Mouse (Mus musculus): Measurements from ENCODE around the gene Rimkla. TPM values are rescaled to one million over a fixed set of nuclear protein-coding genes. Genes with fewer than 3 reads are reported as not detected.

Gene Rimkla
- polyA plus RNA-seq (2012; rRNA removed) = 0.82 and 0.93 TPM in 2 replicates

DNA sequence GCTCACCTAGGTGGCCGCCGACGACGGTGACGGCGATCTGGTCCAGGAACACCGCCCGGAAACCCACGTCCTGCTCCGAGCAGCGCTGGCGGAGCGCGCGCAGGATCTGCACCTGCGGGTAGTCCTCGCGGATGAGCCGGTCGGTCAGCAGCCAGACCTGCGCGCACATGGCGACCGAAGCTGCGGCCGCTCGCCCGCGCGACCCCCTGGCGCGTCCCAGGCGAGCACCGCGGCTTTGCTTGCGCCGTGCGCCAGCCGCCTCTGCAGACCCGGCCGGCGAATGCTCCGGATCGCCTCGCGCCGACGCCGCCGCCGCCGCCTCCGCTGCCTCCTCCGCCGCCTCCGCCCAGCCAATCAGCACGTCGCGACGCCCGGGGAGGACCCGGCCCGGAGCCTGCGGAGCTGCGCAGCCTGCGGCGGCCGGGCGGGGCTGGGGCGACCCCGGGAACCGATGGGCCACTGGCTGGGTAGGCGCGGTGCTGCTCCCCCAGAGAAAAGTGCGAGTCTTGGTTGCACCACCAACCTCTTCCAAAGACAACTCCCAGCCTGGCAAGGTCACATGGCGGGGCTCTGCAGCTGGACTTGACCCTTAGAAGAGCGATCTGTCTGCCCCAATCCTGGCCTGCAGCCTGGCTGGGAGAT lies at the start of gene Rimkla:
Gene Rimkla (minus strand): TSS at position 338 of the 642 bp plus-strand sequence.

DNA sequence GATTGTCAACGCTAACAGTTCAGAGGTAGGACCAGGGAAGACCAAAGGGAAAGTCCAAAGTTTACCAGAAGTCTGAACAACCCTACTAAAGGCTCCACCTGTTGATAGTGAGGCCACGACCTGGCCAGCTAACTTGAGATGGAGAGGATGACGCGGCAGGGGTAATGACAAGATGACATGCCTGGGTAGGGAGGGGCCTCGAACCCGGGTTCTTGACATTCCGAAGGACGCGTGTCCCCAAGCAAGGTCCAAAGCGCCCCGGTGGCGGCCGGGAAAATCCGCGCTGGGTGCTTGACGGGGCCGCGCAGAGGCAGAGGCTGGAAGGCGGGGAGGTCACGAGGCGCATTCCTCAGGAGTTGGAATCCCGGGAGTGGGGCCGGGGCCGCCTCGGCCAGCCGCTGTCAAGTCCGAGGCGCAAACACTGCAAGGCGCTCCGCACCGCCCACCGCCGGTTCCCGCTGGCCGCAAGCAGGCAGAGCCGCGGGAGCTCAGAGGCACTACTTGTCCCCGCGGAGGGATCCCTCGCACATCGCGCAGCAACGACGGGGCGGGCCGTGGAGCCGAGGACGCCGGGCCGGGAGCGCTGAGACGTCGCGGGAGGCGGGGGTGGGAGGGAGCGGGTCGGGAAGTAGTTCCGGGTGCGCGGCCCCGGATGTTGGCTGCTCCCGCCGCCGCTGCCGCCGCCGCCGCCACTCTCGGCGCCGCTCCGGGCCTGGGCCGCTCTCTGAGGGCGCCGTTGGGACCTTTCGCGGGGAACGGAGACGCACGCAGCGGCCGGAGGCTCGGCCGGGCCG lies 46.8 kb upstream of the Rimkla start, which contains the start of gene Frg2f1:
Gene Frg2f1 (minus strand): TSS at position 499 of the 794 bp plus-strand sequence.

DNA sequence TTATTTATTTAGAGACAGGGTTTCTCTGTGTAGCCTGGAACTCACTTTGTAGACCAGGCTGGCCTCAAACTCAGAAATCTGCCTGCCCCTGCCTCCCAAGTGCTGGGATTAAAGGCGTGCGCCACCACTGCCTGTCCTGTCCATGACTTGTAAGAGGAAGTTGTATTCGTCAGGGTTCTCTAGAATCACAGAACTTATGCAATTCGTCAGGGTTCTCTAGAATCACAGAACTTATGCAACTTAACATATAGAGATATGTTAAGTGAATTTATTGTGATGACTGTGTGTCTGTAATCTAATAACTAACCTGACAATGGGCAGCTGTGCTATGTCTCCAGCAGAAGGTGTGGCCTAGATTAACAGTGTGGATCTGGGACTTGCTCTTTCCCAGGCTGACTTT lies 44.2 kb upstream of the Rimkla start, which contains the start of gene Foxj3:
Gene Foxj3 (plus strand): TSS at position 390 of the 400 bp plus-strand sequence.

DNA sequence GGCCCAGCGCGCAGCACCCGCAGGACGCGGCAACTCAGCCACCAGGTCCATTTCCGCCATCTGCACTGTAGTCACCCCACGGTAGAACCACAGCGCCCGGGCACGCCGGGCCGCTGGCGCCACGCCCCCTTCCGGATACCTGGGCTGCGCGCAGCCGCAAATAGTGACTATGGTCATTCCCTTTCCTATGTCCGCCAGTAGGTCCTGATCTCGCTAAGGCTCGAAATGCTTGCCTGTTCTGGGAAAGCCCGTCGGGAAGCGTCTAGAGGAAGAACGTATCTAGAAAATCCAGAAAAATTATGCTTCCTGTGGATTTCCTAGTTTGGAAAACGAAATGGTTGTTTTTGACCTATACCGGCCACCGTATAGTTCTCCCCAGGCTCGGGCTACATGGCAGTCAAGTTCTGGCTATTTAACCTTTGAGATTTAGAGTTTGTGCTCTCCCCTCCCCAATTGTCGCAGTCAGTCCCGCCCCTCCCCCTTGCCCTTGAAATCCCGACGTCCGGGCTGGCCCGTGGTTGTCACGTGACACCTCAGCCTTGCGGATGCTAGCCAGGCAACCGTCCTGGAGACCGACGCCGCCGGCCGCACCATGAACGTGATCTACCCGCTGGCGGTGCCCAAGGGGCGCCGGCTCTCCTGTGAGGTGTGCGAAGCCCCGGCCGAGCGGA lies 70.0 kb downstream of the Rimkla start, which contains the start of the genes Ppcs and Zmynd12:
Gene Ppcs (minus strand): TSS at position 127 of the 671 bp plus-strand sequence.
Gene Zmynd12 (plus strand): TSS at position 521 of the 671 bp plus-strand sequence.

Other genes with a start within 250 kb of the Rimkla start
- gene Cldn19, start 237.2 kb downstream of the Rimkla start, polyA plus RNA-seq (2012; rRNA removed) = 0.02 and 0.13 TPM in 2 replicates
- 157 and 196 TPM in 2 replicates for gene Ybx1, start 198.0 kb downstream of the Rimkla start, polyA plus RNA-seq (2012; rRNA removed)
- gene Ppih, start 172.1 kb downstream of the Rimkla start, polyA plus RNA-seq (2012; rRNA removed) = 2.9 and 5.5 TPM in 2 replicates
- 0.19 and 0.21 TPM in 2 replicates for gene Ccdc30, start 77.1 kb downstream of the Rimkla start, polyA plus RNA-seq (2012; rRNA removed)
- gene Ppcs, start 70.2 kb downstream of the Rimkla start, polyA plus RNA-seq (2012; rRNA removed) = 24.4 and 28.1 TPM in 2 replicates
- 0.84 and 2.2 TPM in 2 replicates for gene Zmynd12, start 69.8 kb downstream of the Rimkla start, polyA plus RNA-seq (2012; rRNA removed)
- 9.2 and 12.6 TPM in 2 replicates for gene Foxj3, start 44.4 kb upstream of the Rimkla start, polyA plus RNA-seq (2012; rRNA removed)
- 7.7 and 8.9 TPM in 2 replicates for gene Frg2f1, start 46.9 kb upstream of the Rimkla start, polyA plus RNA-seq (2012; rRNA removed)
- gene Guca2a, start 145.1 kb upstream of the Rimkla start, polyA plus RNA-seq (2012; rRNA removed) = 4,090 and 6,344 TPM in 2 replicates
- 43.3 and 57.6 TPM in 2 replicates for gene Guca2b, start 166.3 kb upstream of the Rimkla start, polyA plus RNA-seq (2012; rRNA removed)
- 6.4 and 6.5 TPM in 2 replicates for gene Hivep3, start 241.2 kb upstream of the Rimkla start, polyA plus RNA-seq (2012; rRNA removed)